Mouse (Mus musculus): ENCODE data around the gene Lgr4. TPM values are rescaled to one million over a fixed set of nuclear protein-coding genes. Genes with fewer than 3 reads are reported as not detected.

Gene Lgr4
- polyA plus RNA-seq, 1 experiment, result 28.3 TPM

GRCm38 (mm10) chr2:109921298-109922035 is 4.0 kb downstream of the Lgr4 start:
- DNase-seq (ENCODE audit: extremely low spot score in 1 of 2, low spot score in 1 of 2), result no peak

DNA sequence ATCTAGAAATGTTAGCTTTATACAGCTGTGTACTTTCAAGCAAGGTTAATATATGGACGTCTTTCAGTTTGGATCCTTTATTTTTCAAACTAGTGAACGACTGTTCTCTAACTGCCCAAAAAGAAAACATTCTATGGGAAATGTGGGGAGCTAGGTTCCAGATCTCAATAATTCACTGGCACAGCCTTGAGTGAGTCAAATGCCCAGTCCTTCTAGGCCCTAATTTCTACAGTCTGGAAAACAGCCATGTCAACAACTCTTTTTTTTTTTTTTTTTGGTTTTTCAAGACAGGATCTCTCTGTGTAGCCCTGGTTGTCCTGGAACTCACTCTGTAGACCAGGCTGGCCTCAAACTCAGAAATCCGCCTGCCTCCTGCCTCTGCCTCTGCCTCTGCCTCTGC is 4.9 kb downstream of the Lgr4 start:
- no peak for DNase-seq (ENCODE audit: extremely low spot score in 1 of 2, low spot score in 1 of 2)

DNA sequence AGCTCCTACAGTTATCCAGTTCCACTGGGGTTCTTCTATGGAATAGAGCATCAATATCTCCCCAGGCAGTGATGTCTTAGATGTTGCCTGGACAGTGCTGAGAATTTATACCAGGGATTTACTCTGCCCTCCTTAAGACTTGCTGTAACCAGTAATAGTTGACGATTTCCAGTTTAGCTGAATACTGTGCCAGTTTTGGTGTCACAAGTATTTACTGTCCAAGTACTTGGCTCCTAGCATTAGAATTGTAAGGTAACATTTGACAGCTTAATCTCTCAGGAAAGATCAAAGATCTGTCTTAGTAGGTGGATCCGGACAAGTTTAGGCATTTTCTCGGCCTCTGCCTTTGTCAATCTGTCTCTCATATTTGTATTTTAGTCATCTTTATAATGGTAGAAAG is 5.6 kb downstream of the Lgr4 start:
- DNase-seq (ENCODE audit: extremely low spot score in 1 of 2, low spot score in 1 of 2), result no peak

GRCm38 (mm10) chr2:109923945-109924344 is 6.5 kb downstream of the Lgr4 start:
- no peak for DNase-seq (ENCODE audit: extremely low spot score in 1 of 2, low spot score in 1 of 2)

DNA sequence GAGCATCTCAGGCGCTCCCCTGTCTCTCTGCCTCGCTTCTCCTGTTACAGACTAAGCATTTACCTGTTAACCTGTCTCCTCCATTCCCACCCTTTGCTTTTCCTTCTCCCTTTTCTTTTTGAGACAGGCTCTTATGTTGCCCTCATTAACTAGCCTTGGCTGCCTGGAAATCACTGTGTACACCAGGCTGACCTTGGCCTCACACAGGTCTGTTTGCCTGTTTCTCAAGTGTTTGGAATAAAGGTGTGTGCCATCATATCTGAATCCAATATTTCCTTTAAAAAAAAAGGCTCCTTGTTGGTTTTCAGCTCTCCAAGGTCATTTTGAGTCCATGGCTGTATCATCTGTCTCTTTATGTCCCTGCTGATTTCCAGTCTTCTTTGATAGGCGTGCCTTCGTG is 9.5 kb downstream of the Lgr4 start:
- DNase-seq (ENCODE audit: extremely low spot score in 1 of 2, low spot score in 1 of 2), result no peak

GRCm38 (mm10) chr2:109927446-109927845 is 10.0 kb downstream of the Lgr4 start:
- DNase-seq (ENCODE audit: extremely low spot score in 1 of 2, low spot score in 1 of 2), result no peak

- no peak for DNase-seq (ENCODE audit: extremely low spot score in 1 of 2, low spot score in 1 of 2)
Observed at GRCm38 (mm10) chr2:109927876-109928275, 10.4 kb downstream of the Lgr4 start.

GRCm38 (mm10) chr2:109928791-109929190 is 11.3 kb downstream of the Lgr4 start:
- no peak for DNase-seq (ENCODE audit: extremely low spot score in 1 of 2, low spot score in 1 of 2)

DNA sequence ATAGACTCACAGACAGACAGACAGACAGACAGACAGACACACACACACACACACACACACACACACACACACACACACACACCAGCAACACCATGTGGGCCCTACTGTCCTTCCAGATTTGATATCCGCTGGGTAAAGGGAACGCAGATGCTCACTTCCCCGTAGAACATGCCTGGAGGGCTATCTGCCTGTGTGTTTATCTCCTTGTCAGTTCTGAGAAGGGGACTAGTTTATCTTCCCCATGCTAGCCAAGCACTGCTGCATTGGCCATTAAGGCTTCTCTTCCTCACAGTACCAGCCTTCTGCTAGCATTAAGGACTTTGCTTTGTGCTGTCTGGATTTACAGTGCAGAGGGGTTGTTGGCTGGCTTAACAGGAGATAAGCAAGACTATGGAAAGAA is 11.8 kb downstream of the Lgr4 start:
- no peak for DNase-seq (ENCODE audit: extremely low spot score in 1 of 2, low spot score in 1 of 2)

- no peak for DNase-seq (ENCODE audit: extremely low spot score in 1 of 2, low spot score in 1 of 2)
Observed at GRCm38 (mm10) chr2:109930366-109930765, 12.9 kb downstream of the Lgr4 start.

DNA sequence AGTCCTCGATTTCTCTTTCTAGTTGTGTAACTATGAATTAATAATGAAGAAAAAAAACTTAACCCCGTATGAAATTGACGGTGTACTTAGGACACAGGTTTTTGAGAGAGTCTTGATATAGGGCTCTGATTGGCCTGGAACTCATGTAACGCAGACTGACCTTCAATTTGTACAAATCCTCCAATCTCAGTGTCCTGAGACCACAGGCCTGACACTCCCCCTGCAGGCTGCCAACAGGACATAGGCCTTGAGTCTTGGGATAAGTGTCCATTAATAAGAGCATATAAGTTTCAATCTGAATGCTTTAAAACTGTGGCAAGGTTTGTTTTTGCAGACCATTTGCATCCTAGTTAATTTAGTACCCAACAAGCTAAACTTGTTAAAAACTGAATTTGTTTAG is 13.3 kb downstream of the Lgr4 start:
- no peak for DNase-seq (ENCODE audit: extremely low spot score in 1 of 2, low spot score in 1 of 2)

DNA sequence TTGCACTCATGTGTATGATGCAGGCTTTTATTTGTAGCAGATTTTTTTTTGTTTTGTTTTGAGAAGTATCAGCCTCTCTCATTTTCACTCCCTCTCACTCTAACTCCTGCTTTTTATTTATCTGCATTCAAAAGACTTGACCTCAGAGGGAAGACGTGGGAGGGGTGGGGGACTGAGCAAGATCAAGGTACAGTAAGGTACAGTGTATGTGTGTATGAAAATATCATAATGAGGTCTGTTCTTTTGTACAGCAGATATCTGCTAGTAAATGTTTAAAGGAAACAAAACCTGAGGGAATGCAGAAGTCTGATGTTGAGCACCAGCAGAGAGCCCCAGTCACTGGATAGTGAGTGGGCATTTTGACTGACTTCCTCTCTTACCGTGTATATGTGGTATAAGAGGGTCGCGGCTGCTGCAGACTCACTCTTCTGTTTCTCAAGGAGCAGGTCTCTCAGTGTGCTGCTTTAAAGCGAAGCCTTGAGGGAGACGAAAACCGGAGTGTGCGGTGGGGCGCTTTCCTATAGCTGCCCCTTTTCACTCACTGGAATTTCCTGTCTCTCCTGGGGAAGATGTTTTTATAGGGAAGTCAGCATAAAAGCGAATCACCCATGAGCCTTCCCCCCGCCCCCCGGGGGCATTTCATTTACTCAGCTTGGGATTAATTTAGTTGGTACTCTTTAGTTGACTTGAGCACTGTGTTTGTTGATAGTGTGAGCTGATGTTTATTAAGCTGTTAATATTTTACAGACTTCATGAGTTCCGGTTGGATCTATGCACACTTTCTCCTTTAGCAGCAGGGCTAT is 14.7 kb downstream of the Lgr4 start:
- no peak for DNase-seq (ENCODE audit: extremely low spot score in 1 of 2, low spot score in 1 of 2)

- DNase-seq (ENCODE audit: extremely low spot score in 1 of 2, low spot score in 1 of 2), result no peak
Observed at GRCm38 (mm10) chr2:109933151-109933550, 15.7 kb downstream of the Lgr4 start.

GRCm38 (mm10) chr2:109934086-109934485 is 16.6 kb downstream of the Lgr4 start:
- no peak for DNase-seq (ENCODE audit: extremely low spot score in 1 of 2, low spot score in 1 of 2)

DNA sequence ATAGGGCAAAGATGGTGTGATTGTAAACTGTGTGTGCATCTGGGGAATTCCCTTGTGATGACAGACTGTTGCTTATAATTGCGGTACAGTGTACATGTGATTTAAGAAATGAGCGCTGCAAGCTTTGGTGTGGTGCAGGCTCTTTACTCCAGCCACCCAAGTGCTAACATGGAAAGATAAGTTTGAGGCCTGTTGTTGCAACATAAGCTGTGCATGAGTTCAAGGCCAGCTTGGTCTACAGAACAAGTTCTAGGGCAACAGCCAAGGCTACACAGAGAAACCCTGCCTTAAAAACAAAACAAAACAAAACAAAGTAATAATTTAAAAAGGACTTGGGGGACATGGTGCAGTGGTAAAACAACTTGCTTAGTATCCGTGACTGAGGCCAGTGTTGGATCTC is 17.7 kb downstream of the Lgr4 start:
- DNase-seq (ENCODE audit: extremely low spot score in 1 of 2, low spot score in 1 of 2), result no peak

DNA sequence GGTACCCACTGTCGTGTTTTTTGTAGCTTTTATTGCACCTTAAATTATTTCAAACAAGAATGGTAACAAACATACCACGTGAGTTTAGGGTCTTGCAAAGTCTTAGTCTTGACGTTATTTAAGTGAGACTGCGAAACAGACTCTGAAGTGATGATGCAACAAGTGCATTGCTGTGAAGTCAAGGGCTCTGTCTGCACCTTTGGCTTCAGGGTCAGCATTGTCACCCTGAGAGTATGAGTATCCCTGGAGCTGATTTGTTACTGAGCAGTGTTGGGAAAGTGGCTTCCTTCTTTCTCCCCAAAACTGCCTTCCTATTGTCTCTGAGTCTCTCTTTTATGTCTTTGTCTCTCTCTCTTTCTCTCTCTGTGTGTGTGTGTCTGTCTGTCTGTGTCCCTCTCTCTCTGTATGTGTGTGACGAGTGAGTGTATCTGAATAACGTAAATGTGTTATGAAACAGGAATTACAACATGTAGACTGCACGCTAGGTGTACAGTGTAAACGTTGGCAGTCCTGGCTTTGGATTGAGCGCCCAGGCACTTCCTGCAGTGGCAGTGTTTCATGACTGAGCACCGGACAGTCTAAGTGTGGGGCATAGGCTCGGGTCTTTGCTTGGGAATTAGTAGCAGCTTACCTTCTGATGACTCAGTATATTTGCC is 18.4 kb downstream of the Lgr4 start:
- DNase-seq (ENCODE audit: extremely low spot score in 1 of 2, low spot score in 1 of 2), result no peak

DNA sequence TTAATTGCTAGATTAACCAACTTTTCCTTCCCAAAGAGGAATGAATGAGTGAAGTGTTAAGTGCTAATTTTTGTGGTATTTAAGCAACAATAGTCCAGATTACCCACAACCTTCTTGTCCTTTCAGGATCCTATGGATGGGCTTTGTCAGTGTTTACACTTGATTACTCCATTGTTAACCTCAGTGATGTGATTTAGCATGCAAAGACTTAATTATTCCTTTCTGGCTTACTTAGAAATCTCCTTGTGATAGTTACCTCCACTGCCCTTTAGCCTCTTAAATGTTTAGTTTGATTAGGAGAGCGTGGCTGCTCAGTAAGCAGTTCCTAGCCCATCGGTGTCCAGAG is 18.9 kb downstream of the Lgr4 start:
- DNase-seq (ENCODE audit: extremely low spot score in 1 of 2, low spot score in 1 of 2), result no peak

- no peak for DNase-seq (ENCODE audit: extremely low spot score in 1 of 2, low spot score in 1 of 2)
Observed at GRCm38 (mm10) chr2:109941973-109942444, 24.6 kb downstream of the Lgr4 start.

GRCm38 (mm10) chr2:109942810-109943570 is 25.5 kb downstream of the Lgr4 start:
- no peak for DNase-seq (ENCODE audit: extremely low spot score in 1 of 2, low spot score in 1 of 2)

DNA sequence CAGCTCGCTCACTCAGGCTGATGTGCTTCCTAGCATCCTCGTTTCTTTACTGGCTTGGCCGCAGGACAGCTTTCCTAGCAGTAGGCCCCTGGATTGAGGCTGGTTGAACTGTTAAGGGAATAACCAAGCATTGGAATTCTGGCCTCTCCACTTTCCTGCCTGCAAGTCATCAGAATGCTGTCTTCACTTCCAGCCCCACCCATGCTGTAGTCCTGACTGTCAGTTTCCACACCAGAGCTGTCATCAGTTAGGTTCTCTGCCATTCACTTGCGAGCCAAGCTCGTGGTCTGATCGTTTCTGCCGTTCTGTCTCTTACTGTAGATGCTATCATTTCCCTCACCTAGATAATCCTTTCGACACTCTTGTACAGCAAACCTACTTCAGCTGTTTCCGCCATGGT is 27.5 kb downstream of the Lgr4 start:
- no peak for DNase-seq (ENCODE audit: extremely low spot score in 1 of 2, low spot score in 1 of 2)

DNA sequence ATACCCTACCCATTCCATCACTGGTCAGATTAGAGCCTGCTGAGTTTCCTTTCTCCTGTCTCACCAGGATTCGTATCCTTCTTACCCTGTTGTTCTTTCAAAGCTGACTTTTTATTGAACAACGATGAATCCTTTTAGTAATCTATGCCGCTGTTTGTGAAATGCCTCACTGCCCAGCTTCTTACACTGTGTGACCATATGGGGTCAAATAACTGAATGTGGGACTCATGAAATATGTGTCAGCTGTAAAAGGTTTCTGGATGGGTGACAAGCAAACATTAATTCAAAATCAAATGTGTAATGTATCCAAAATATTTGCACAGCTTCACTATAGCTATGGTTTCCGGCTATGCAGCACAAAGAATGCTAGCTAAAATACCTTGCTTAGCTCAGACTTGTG is 28.1 kb downstream of the Lgr4 start:
- DNase-seq (ENCODE audit: extremely low spot score in 1 of 2, low spot score in 1 of 2), result no peak

Data from frontal cortex, adult 2 months (tissue).